Mouse (Mus musculus) urinary bladder, postnatal 25 days (tissue): ENCODE results near the gene Amotl1.

Experiments used
- DNase-seq: peaks from one replicate; pipeline ENCODE4 v3.0.0; 2022; ENCODE audit warnings: low spot score

Gene Amotl1

GRCm38 (mm10) chr9:14547584-14548365 is 97.1 kb downstream of the Amotl1 start:
- no peak for DNase-seq

DNA sequence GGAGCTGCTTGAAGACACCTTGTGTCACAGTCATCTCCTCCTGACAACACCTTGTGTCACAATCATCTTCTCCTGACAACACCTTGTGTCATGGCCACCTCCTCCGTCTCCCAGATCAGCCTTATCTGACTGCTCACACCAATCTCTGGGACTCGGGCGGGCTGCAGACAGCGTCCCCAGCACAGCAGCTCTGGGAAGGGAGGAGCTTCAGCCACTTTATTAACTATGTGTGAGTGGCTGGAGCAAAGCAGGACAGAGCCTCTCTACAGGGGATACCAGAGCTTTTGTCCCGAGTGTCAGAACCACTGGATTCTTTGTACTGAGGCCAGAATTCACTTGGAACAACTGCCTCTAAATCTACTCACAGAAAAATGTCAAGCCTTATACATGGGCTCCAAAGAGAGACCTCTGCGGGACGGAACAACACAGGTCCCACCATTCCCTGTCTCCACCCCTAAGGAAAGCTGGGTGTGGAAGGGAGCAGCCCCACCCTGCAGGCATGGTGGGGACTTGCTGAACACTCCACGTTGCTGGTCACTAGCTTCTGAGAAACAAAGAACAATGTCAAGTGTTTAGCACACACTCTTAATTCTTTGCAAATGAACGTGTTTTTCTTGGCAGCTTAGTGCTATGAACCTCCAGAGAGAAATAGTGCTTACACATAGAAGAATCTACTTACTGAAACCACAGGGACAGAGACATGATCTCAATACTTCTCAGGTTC is 100.7 kb downstream of the Amotl1 start:
- DNase-seq: no peak

- no peak for DNase-seq
Observed at GRCm38 (mm10) chr9:14534833-14535456, 109.9 kb downstream of the Amotl1 start.

DNA sequence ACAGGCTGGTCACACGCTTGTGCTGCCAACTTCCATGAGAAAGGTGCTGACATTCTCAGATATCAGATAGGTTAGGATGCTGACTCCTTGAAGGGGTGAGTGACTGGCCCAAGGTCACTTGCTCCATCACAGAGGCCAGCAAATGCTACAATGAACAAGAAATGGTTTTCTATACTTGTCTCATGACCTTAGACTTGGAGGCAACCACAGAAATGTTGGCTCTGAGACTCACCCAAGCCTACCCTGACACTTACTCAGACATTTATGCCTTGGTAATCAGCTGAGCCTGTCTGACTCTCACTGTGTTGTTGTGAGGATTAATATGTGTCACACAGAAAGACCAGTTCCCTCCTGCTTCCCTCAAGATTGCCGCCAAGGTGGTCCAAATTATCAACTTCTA is 111.2 kb downstream of the Amotl1 start:
- no peak for DNase-seq

- no peak for DNase-seq
Observed at GRCm38 (mm10) chr9:14532283-14532682, 112.6 kb downstream of the Amotl1 start.

DNA sequence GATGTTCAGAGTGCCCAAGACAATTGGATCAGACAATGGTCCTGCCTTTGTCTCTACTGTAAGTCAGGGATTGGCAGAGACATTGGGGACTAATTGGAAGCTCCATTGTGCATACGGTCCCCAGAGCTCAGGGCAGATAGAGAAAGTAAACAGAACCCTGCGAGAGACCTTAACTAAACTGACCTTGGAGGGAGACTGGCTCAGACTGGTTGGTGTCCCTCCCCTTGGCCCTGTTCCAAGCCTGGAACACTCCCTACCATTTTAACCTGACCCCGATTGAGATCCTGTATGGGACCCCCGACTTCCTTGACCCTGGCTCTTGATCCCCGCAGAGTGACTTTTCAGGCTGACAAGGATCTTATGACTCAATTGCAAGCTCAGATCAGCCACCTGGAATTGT is 114.9 kb downstream of the Amotl1 start:
- no peak for DNase-seq

DNA sequence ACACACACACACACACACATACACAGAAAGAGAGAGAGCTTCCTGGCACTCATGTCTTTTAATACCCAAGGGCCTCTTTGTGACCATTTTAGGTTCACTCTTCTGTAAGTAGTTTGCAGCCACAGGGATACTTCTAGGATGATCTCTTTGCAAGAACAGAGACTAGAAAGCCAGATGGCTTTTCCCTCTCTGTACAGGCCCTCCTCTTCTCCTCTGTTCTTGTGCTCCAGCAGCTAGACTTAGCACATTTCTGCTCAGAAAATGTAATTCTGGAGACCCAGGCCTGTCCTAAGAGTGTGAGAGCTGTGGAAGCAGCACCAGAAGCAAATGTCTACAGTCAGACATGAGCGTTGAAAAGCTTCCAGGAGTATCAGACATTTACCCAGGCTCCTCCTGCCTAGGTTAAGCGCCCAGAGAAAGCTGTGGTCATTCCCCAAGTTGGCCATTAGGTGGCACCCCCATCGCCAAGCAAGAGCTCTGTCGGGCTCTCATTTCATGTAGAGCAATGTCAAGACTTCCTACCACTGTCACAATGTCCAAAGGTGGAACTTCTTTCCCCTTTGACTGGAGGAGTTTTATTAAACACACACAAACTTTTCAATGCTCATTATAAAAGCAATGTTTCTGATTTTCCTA is 121.3 kb downstream of the Amotl1 start:
- DNase-seq: peak; percentile 77

- no peak for DNase-seq
Observed at GRCm38 (mm10) chr9:14521695-14522094, 123.2 kb downstream of the Amotl1 start.

GRCm38 (mm10) chr9:14520971-14521670 is 123.7 kb downstream of the Amotl1 start:
- DNase-seq: no peak

GRCm38 (mm10) chr9:14518105-14518504 is 126.8 kb downstream of the Amotl1 start:
- DNase-seq: no peak

DNA sequence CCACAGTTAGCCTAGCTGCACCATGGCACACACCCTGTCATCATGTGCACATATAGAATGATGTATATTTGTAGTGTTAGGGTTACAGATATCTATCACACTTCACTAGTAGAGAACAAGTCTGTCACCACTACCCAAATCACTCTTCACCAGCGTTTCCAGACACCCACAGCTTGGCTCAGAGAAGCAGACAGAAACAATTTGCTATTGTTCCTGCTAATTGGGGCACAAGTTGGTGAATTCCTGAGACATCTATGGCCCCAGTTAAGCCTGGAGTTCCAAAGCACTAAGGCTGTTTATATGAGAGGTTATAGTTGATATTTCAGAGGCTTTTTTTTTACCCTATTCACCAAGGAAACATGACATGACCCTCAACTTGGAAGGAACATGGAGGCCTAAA is 127.6 kb downstream of the Amotl1 start:
- no peak for DNase-seq

- peak; percentile 32 for DNase-seq
Observed at GRCm38 (mm10) chr9:14512633-14513445, 132.0 kb downstream of the Amotl1 start.

DNA sequence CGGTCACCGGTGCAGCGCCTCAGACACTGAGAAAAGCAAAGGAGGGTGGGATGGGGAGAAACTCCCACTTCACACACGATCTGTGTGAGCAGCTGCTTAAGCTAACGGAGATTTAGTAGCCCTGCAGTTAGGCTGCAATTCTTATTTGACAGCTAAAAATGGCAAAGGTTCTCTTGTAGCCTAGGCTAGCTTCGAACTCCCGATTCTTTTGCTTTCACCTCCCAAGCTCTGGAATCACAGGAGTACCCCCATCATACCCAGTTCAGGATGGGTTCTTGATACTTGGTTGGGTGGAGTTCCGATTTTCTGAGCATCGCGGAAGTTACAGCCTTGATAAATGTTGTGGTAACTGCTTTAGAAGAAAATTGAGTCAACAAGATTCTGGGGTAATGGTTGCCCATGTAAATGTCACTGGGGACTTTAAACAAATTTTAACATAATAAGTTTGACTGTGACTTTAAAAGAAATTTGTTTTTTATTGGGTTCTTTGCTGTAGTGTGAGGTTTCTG is 143.9 kb downstream of the Amotl1 start:
- no peak for DNase-seq

DNA sequence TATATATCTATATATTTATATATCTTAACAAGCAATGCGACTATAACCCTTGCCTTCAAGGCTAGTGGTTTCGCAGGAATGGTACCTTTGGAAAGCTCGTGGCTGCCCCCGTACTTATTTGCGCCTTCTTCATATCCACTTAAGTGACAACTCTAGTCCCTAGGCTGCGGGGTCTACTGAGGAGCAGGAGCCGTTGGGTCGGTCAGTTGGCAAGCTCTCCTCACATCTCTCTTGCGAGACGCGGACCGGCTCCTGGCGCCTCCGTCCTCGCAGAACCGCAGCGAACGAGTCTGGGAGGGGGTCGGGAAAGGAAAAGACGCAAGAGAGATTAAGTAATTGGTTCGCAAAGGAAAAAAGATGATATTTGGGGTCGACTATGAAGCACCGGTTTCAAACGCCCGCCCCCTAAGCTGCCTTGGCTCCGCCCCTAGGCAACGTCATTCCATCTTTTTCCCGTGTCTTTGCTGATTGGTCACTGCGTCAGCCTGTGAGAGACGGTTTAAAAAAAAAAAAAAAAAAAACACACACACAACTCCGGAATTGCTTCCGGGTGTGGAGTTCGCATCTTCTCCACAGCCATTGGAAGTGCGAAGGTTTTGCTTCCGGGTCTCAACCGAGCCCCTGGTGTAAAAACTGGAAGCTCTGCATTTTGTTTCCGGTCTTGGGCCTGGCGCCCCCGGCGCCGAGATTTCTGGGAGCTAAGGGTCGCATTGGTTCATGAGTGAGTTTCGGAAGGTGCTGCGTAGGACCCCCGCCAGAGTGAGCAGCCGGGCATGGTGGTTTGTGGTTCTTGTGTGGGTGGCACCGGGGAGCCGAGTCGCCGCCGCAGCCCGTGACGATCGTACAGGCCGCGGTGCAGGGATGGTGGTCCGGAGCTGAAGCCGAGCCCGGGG is 144.6 kb downstream of the Amotl1 start, which contains the start of the genes Kdm4d and Cwc15:
TSS of gene Kdm4d (minus strand) at position 460 of the 893 bp plus-strand sequence.
TSS of gene Cwc15 (plus strand) at position 595 of the 893 bp plus-strand sequence.
- DNase-seq: peak; percentile 86

- no peak for DNase-seq
Observed at GRCm38 (mm10) chr9:14498896-14499705, 145.8 kb downstream of the Amotl1 start.
